Mouse (Mus musculus): ENCODE results near the gene Nmt1. TPM values are rescaled to one million over a fixed set of nuclear protein-coding genes. Genes with fewer than 3 reads are reported as not detected.

Nmt1 gene
- polyA plus RNA-seq, 1 experiment from 2014 or later, result 69.8 TPM

- peaks cover 39% of the 10 kb centered on the region for H3K36me3 ChIP-seq (ENCODE audit: control insufficient read depth, insufficient read depth, low read length)
- DNase-seq (ENCODE audit: low spot score) (peak; percentile 86), ATAC-seq (ENCODE audit: insufficient number of reproducible peaks, low FRiP score, low TSS enrichment, low read depth) (no peak)
- no peak overlapping the region for H3K4me3 ChIP-seq (ENCODE audit: low read depth, low read length)
- H3K9me3 ChIP-seq (ENCODE audit: control insufficient read depth, low read length), result no peaks in the 10 kb centered on the region
- H3K4me1 ChIP-seq (ENCODE audit: control insufficient read depth, insufficient read depth, low read length), result no peaks in the 10 kb centered on the region
- H3K27ac ChIP-seq (replicated peaks; ENCODE audit: low read depth, low read length), result no peak overlapping the region
- 54% methylated on average over 6 of the region's 6 CpGs for WGBS
- H3K4me2 ChIP-seq (ENCODE audit: low read depth, severe bottlenecking), result no peak overlapping the region
- no peak overlapping the region for H3K9ac ChIP-seq (ENCODE audit: low read length)
- no peaks in the 10 kb centered on the region for H3K27me3 ChIP-seq (ENCODE audit: control insufficient read depth, insufficient read depth, low read length)
Measured at GRCm38 (mm10) chr11:103054798-103055197, 26.8 kb downstream of the Nmt1 start.

- H3K4me1 ChIP-seq (ENCODE audit: control insufficient read depth, insufficient read depth, low read length), result no peaks in the 10 kb centered on the region
- 97% methylated on average over 7 of the region's 7 CpGs for WGBS
- peaks cover 34% of the 10 kb centered on the region for H3K36me3 ChIP-seq (ENCODE audit: control insufficient read depth, insufficient read depth, low read length)
- H3K9me3 ChIP-seq (ENCODE audit: control insufficient read depth, low read length), result no peaks in the 10 kb centered on the region
- ATAC-seq (ENCODE audit: insufficient number of reproducible peaks, low FRiP score, low TSS enrichment, low read depth) (no peak), DNase-seq (ENCODE audit: low spot score) (no peak)
- no peak overlapping the region for H3K4me2 ChIP-seq (ENCODE audit: low read depth, severe bottlenecking)
- no peaks in the 10 kb centered on the region for H3K27me3 ChIP-seq (ENCODE audit: control insufficient read depth, insufficient read depth, low read length)
- H3K27ac ChIP-seq (replicated peaks; ENCODE audit: low read depth, low read length), result no peak overlapping the region
- H3K4me3 ChIP-seq (ENCODE audit: low read depth, low read length), result no peak overlapping the region
- H3K9ac ChIP-seq (ENCODE audit: low read length), result no peak overlapping the region
Measured at GRCm38 (mm10) chr11:103056636-103057035, 28.6 kb downstream of the Nmt1 start.

- no peak for ATAC-seq (ENCODE audit: insufficient number of reproducible peaks, low FRiP score, low TSS enrichment, low read depth)
- Histone ChIP-seq H3K9me3 (ENCODE audit: control insufficient read depth, low read length) (no peaks in the 10 kb centered on the region), H3K4me2 (ENCODE audit: low read depth, severe bottlenecking) (no peak overlapping the region), H3K9ac (ENCODE audit: low read length) (no peak overlapping the region), H3K4me1 (ENCODE audit: control insufficient read depth, insufficient read depth, low read length) (no peaks in the 10 kb centered on the region), H3K36me3 (ENCODE audit: control insufficient read depth, insufficient read depth, low read length) (peaks cover 34% of the 10 kb centered on the region), H3K27ac (replicated peaks; ENCODE audit: low read depth, low read length) (no peak overlapping the region), H3K4me3 (ENCODE audit: low read depth, low read length) (no peak overlapping the region), H3K27me3 (ENCODE audit: control insufficient read depth, insufficient read depth, low read length) (no peaks in the 10 kb centered on the region)
- DNase-seq (ENCODE audit: low spot score), result no peak
- WGBS, result 76% methylated on average over 3 of the region's 3 CpGs
Measured at GRCm38 (mm10) chr11:103058499-103059085, 30.6 kb downstream of the Nmt1 start.

GRCm38 (mm10) chr11:103066191-103067050 lies 38.4 kb downstream of the Nmt1 start:
- DNase-seq (ENCODE audit: low spot score) (no peak), ATAC-seq (ENCODE audit: insufficient number of reproducible peaks, low FRiP score, low TSS enrichment, low read depth) (no peak)
- H3K9ac ChIP-seq (ENCODE audit: low read length), result no peak overlapping the region
- H3K4me3 ChIP-seq (ENCODE audit: low read depth, low read length), result no peak overlapping the region
- H3K27ac ChIP-seq (replicated peaks; ENCODE audit: low read depth, low read length), result no peak overlapping the region
- no peaks in the 10 kb centered on the region for H3K4me1 ChIP-seq (ENCODE audit: control insufficient read depth, insufficient read depth, low read length)
- no peaks in the 10 kb centered on the region for H3K27me3 ChIP-seq (ENCODE audit: control insufficient read depth, insufficient read depth, low read length)
- no peaks in the 10 kb centered on the region for H3K9me3 ChIP-seq (ENCODE audit: control insufficient read depth, low read length)
- WGBS, result 95% methylated on average over 14 of the region's 14 CpGs
- H3K4me2 ChIP-seq (ENCODE audit: low read depth, severe bottlenecking), result no peak overlapping the region
- peaks cover 36% of the 10 kb centered on the region for H3K36me3 ChIP-seq (ENCODE audit: control insufficient read depth, insufficient read depth, low read length)

GRCm38 (mm10) chr11:103067051-103067361 lies 39.0 kb downstream of the Nmt1 start:
- H3K36me3 ChIP-seq (ENCODE audit: control insufficient read depth, insufficient read depth, low read length), result peaks cover 34% of the 10 kb centered on the region
- 93% methylated on average over 6 of the region's 6 CpGs for WGBS
- no peak overlapping the region for H3K9ac ChIP-seq (ENCODE audit: low read length)
- H3K4me1 ChIP-seq (ENCODE audit: control insufficient read depth, insufficient read depth, low read length), result no peaks in the 10 kb centered on the region
- H3K27ac ChIP-seq (replicated peaks; ENCODE audit: low read depth, low read length), result no peak overlapping the region
- no peak for DNase-seq (ENCODE audit: low spot score)
- no peak overlapping the region for H3K4me3 ChIP-seq (ENCODE audit: low read depth, low read length)
- no peak for ATAC-seq (ENCODE audit: insufficient number of reproducible peaks, low FRiP score, low TSS enrichment, low read depth)
- no peaks in the 10 kb centered on the region for H3K27me3 ChIP-seq (ENCODE audit: control insufficient read depth, insufficient read depth, low read length)
- no peaks in the 10 kb centered on the region for H3K9me3 ChIP-seq (ENCODE audit: control insufficient read depth, low read length)
- H3K4me2 ChIP-seq (ENCODE audit: low read depth, severe bottlenecking), result no peak overlapping the region

- H3K4me2 ChIP-seq (ENCODE audit: low read depth, severe bottlenecking), result no peak overlapping the region
- no peak overlapping the region for H3K9ac ChIP-seq (ENCODE audit: low read length)
- ATAC-seq (ENCODE audit: insufficient number of reproducible peaks, low FRiP score, low TSS enrichment, low read depth) (no peak), DNase-seq (ENCODE audit: low spot score) (no peak)
- no peaks in the 10 kb centered on the region for H3K27me3 ChIP-seq (ENCODE audit: control insufficient read depth, insufficient read depth, low read length)
- WGBS, result 85% methylated on average over 8 of the region's 8 CpGs
- no peak overlapping the region for H3K4me3 ChIP-seq (ENCODE audit: low read depth, low read length)
- no peaks in the 10 kb centered on the region for H3K4me1 ChIP-seq (ENCODE audit: control insufficient read depth, insufficient read depth, low read length)
- H3K27ac ChIP-seq (replicated peaks; ENCODE audit: low read depth, low read length), result no peak overlapping the region
- no peaks in the 10 kb centered on the region for H3K9me3 ChIP-seq (ENCODE audit: control insufficient read depth, low read length)
- peaks cover 34% of the 10 kb centered on the region for H3K36me3 ChIP-seq (ENCODE audit: control insufficient read depth, insufficient read depth, low read length)
Measured at GRCm38 (mm10) chr11:103067457-103068001, 39.5 kb downstream of the Nmt1 start.

- Histone ChIP-seq H3K27me3 (ENCODE audit: control insufficient read depth, insufficient read depth, low read length) (no peaks in the 10 kb centered on the region), H3K9ac (ENCODE audit: low read length) (no peak overlapping the region), H3K4me3 (ENCODE audit: low read depth, low read length) (no peak overlapping the region), H3K4me1 (ENCODE audit: control insufficient read depth, insufficient read depth, low read length) (no peaks in the 10 kb centered on the region), H3K36me3 (ENCODE audit: control insufficient read depth, insufficient read depth, low read length) (peaks cover 32% of the 10 kb centered on the region), H3K27ac (replicated peaks; ENCODE audit: low read depth, low read length) (no peak overlapping the region), H3K4me2 (ENCODE audit: low read depth, severe bottlenecking) (no peak overlapping the region), H3K9me3 (ENCODE audit: control insufficient read depth, low read length) (no peaks in the 10 kb centered on the region)
- DNase-seq (ENCODE audit: low spot score) (no peak), ATAC-seq (ENCODE audit: insufficient number of reproducible peaks, low FRiP score, low TSS enrichment, low read depth) (no peak)
- WGBS, result 91% methylated on average over 4 of the region's 4 CpGs
Measured at GRCm38 (mm10) chr11:103068272-103068671, 40.3 kb downstream of the Nmt1 start.

- Histone ChIP-seq H3K9ac (ENCODE audit: low read length) (no peak overlapping the region), H3K36me3 (ENCODE audit: control insufficient read depth, insufficient read depth, low read length) (peaks cover 30% of the 10 kb centered on the region), H3K4me1 (ENCODE audit: control insufficient read depth, insufficient read depth, low read length) (no peaks in the 10 kb centered on the region), H3K4me3 (ENCODE audit: low read depth, low read length) (no peak overlapping the region), H3K4me2 (ENCODE audit: low read depth, severe bottlenecking) (no peak overlapping the region), H3K9me3 (ENCODE audit: control insufficient read depth, low read length) (no peaks in the 10 kb centered on the region), H3K27ac (replicated peaks; ENCODE audit: low read depth, low read length) (no peak overlapping the region), H3K27me3 (ENCODE audit: control insufficient read depth, insufficient read depth, low read length) (no peaks in the 10 kb centered on the region)
- no peak for DNase-seq (ENCODE audit: low spot score)
- ATAC-seq (ENCODE audit: insufficient number of reproducible peaks, low FRiP score, low TSS enrichment, low read depth), result no peak
- WGBS, result 94% methylated on average over 11 of the region's 11 CpGs
Measured at GRCm38 (mm10) chr11:103068884-103069283, 40.9 kb downstream of the Nmt1 start.

Measured in limb, embryonic 11.5 days (tissue).